Mouse (Mus musculus): ENCODE data around the gene 2010300C02Rik. TPM values are rescaled to one million over a fixed set of nuclear protein-coding genes. Genes with fewer than 3 reads are reported as not detected.
A peak's percentile ranks its signal among the peaks of the same experiment; 100 is the strongest.

2010300C02Rik gene
- total RNA-seq (2014; rRNA removed) (0.07 and 0.09 TPM in 2 replicates), polyA plus RNA-seq (2012; rRNA removed) (0.04 and 0.06 TPM in 2 replicates)

GRCm38 (mm10) chr1:37719761-37720640 is at the start of gene 2010300C02Rik:
Gene 2010300C02Rik, minus strand, starts transcription at chr1:37720085.
- no peaks in the 10 kb centered on the region for H3K4me1 ChIP-seq (ENCODE audit: control insufficient read depth, insufficient read depth, low read length)
- no peaks in the 10 kb centered on the region for H3K36me3 ChIP-seq (ENCODE audit: control insufficient read depth, insufficient read depth, low read length)
- no peak for DNase-seq (ENCODE audit: extremely low read depth, low read depth, low spot score)
- H3K79me2 ChIP-seq (ENCODE audit: control insufficient read depth, insufficient read depth, low read length), result no peaks in the 10 kb centered on the region
- peaks cover 7% of the 10 kb centered on the region; the same call in 1 of the 2 replicates for H3K27me3 ChIP-seq (ENCODE audit: control insufficient read depth, insufficient read depth, low read length)
- whole genome bisulfite sequencing, result 2% methylated on average over 65 of the region's 69 CpGs
- no peak within 1 kb of the TSS for H3K27ac ChIP-seq (replicated peaks; ENCODE audit: insufficient read depth, low read depth, low read length)
- H3K9ac ChIP-seq (ENCODE audit: low read depth, low read length), result no peak within 1 kb of the TSS
- no peak for TF ChIP-seq POLR2A (IDR thresholded peaks at IDR 0.05; ENCODE audit: extremely low read depth, insufficient read depth, low read length)
- TF ChIP-seq CTCF (IDR thresholded peaks at IDR 0.05; ENCODE audit: low read depth, low read length), result no peak
- peak within 1 kb of the TSS; percentile 49; the same call in 1 of the 2 replicates for H3K4me3 ChIP-seq (ENCODE audit: insufficient read depth, low read depth, low read length)

GRCm38 (mm10) chr1:37759407-37759806 is 39.5 kb upstream of the 2010300C02Rik start:
- Histone ChIP-seq H3K4me3 (ENCODE audit: insufficient read depth, low read depth, low read length) (no peak overlapping the region), H3K27me3 (ENCODE audit: control insufficient read depth, insufficient read depth, low read length) (no peaks in the 10 kb centered on the region), H3K9ac (ENCODE audit: low read depth, low read length) (no peak overlapping the region), H3K4me1 (ENCODE audit: control insufficient read depth, insufficient read depth, low read length) (no peaks in the 10 kb centered on the region), H3K79me2 (ENCODE audit: control insufficient read depth, insufficient read depth, low read length) (no peaks in the 10 kb centered on the region), H3K27ac (replicated peaks; ENCODE audit: insufficient read depth, low read depth, low read length) (no peak overlapping the region), H3K36me3 (ENCODE audit: control insufficient read depth, insufficient read depth, low read length) (no peaks in the 10 kb centered on the region)
- no peak for DNase-seq (ENCODE audit: extremely low read depth, low read depth, low spot score)
- no peak for TF ChIP-seq CTCF (IDR thresholded peaks at IDR 0.05; ENCODE audit: low read depth, low read length)
- no peak for TF ChIP-seq POLR2A (IDR thresholded peaks at IDR 0.05; ENCODE audit: extremely low read depth, insufficient read depth, low read length)

GRCm38 (mm10) chr1:37744650-37745259 is 24.9 kb upstream of the 2010300C02Rik start:
- Histone ChIP-seq H3K4me1 (ENCODE audit: control insufficient read depth, insufficient read depth, low read length) (no peaks in the 10 kb centered on the region), H3K36me3 (ENCODE audit: control insufficient read depth, insufficient read depth, low read length) (no peaks in the 10 kb centered on the region), H3K27ac (replicated peaks; ENCODE audit: insufficient read depth, low read depth, low read length) (no peak overlapping the region), H3K9ac (ENCODE audit: low read depth, low read length) (no peak overlapping the region), H3K79me2 (ENCODE audit: control insufficient read depth, insufficient read depth, low read length) (no peaks in the 10 kb centered on the region), H3K4me3 (ENCODE audit: insufficient read depth, low read depth, low read length) (no peak overlapping the region), H3K27me3 (ENCODE audit: control insufficient read depth, insufficient read depth, low read length) (no peaks in the 10 kb centered on the region)
- WGBS, result 71% methylated on average over 9 of the region's 9 CpGs
- DNase-seq (ENCODE audit: extremely low read depth, low read depth, low spot score), result no peak
- TF ChIP-seq POLR2A (IDR thresholded peaks at IDR 0.05; ENCODE audit: extremely low read depth, insufficient read depth, low read length) (no peak), CTCF (IDR thresholded peaks at IDR 0.05; ENCODE audit: low read depth, low read length) (no peak)

- no peak overlapping the region for H3K27ac ChIP-seq (replicated peaks; ENCODE audit: insufficient read depth, low read depth, low read length)
- no peak overlapping the region for H3K9ac ChIP-seq (ENCODE audit: low read depth, low read length)
- no peaks in the 10 kb centered on the region for H3K27me3 ChIP-seq (ENCODE audit: control insufficient read depth, insufficient read depth, low read length)
- DNase-seq (ENCODE audit: extremely low read depth, low read depth, low spot score), result no peak
- 68% methylated on average over 14 of the region's 14 CpGs for WGBS
- no peaks in the 10 kb centered on the region for H3K79me2 ChIP-seq (ENCODE audit: control insufficient read depth, insufficient read depth, low read length)
- no peaks in the 10 kb centered on the region for H3K4me1 ChIP-seq (ENCODE audit: control insufficient read depth, insufficient read depth, low read length)
- no peak overlapping the region for H3K4me3 ChIP-seq (ENCODE audit: insufficient read depth, low read depth, low read length)
- no peaks in the 10 kb centered on the region for H3K36me3 ChIP-seq (ENCODE audit: control insufficient read depth, insufficient read depth, low read length)
- TF ChIP-seq CTCF (IDR thresholded peaks at IDR 0.05; ENCODE audit: low read depth, low read length), result no peak
- TF ChIP-seq POLR2A (IDR thresholded peaks at IDR 0.05; ENCODE audit: extremely low read depth, insufficient read depth, low read length), result no peak
These were observed 22.9 kb upstream of the 2010300C02Rik start for GRCm38 (mm10) chr1:37742602-37743270.

GRCm38 (mm10) chr1:37742126-37742525 is 22.2 kb upstream of the 2010300C02Rik start:
- TF ChIP-seq POLR2A (IDR thresholded peaks at IDR 0.05; ENCODE audit: extremely low read depth, insufficient read depth, low read length) (no peak), CTCF (IDR thresholded peaks at IDR 0.05; ENCODE audit: low read depth, low read length) (no peak)
- DNase-seq (ENCODE audit: extremely low read depth, low read depth, low spot score), result no peak
- Histone ChIP-seq H3K4me1 (ENCODE audit: control insufficient read depth, insufficient read depth, low read length) (no peaks in the 10 kb centered on the region), H3K9ac (ENCODE audit: low read depth, low read length) (no peak overlapping the region), H3K36me3 (ENCODE audit: control insufficient read depth, insufficient read depth, low read length) (no peaks in the 10 kb centered on the region), H3K4me3 (ENCODE audit: insufficient read depth, low read depth, low read length) (no peak overlapping the region), H3K27me3 (ENCODE audit: control insufficient read depth, insufficient read depth, low read length) (no peaks in the 10 kb centered on the region), H3K27ac (replicated peaks; ENCODE audit: insufficient read depth, low read depth, low read length) (no peak overlapping the region), H3K79me2 (ENCODE audit: control insufficient read depth, insufficient read depth, low read length) (no peaks in the 10 kb centered on the region)
- 87% methylated on average over 11 of the region's 11 CpGs for WGBS

Measured in liver, adult 2 months (tissue).